Mouse (Mus musculus) limb, embryonic 15.5 days (tissue): Measurements from ENCODE around the gene Syt12. TPM values are rescaled to one million over a fixed set of nuclear protein-coding genes. Genes with fewer than 3 reads are reported as not detected.

Experiments
- ATAC-seq: fragments of 200-750 bp; cut with Nextera tagmentation; 2 replicates; pipeline ENCODE4 v1.8.0; 2017; ENCODE audit warnings: low read depth, moderate TSS enrichment; ENCODE audit not compliant: insufficient number of reproducible peaks, low FRiP score, low TSS enrichment
- H3K27ac ChIP-seq: fragments of 300-500 bp; sonication (generic); 2 replicates; pipeline ENCODE4 v1.5.1; 2015; ENCODE audit warnings: moderate library complexity, mild to moderate bottlenecking, inconsistent platforms
- H3K27me3 ChIP-seq: fragments of 300-500 bp; sonication (generic); 2 replicates; pipeline ENCODE4 v1.6.1; 2015; ENCODE audit warnings: inconsistent platforms
- H3K36me3 ChIP-seq: fragments of 300-500 bp; sonication (generic); 2 replicates; pipeline ENCODE4 v1.6.1; 2015; ENCODE audit warnings: inconsistent platforms
- H3K4me1 ChIP-seq: fragments of 300-500 bp; sonication (generic); 2 replicates; pipeline ENCODE4 v1.6.1; 2015; ENCODE audit warnings: inconsistent platforms
- H3K4me2 ChIP-seq: fragments of 300-500 bp; sonication (generic); 2 replicates; pipeline ENCODE4 v1.6.1; 2015; ENCODE audit warnings: mild to moderate bottlenecking, inconsistent platforms
- H3K4me3 ChIP-seq: fragments of 300-500 bp; sonication (generic); 2 replicates; pipeline ENCODE4 v1.5.1; 2015; ENCODE audit warnings: mild to moderate bottlenecking, inconsistent platforms
- H3K9ac ChIP-seq: fragments of 300-500 bp; sonication (generic); 2 replicates; pipeline ENCODE4 v1.6.1; 2015; ENCODE audit warnings: inconsistent platforms
- H3K9me3 ChIP-seq: fragments of 300-500 bp; sonication (generic); 2 replicates; pipeline ENCODE4 v1.6.1; 2016; ENCODE audit warnings: inconsistent platforms
- WGBS: fragments of 180-500 bp; shearing (Covaris S2); methylation state at CpG from one replicate; pipeline ENCODE4 v1.1.7; 2015; 5-methylcytosine and 5-hydroxymethylcytosine counted together
- polyA plus RNA-seq: library from polyadenylated mRNA; unstranded; fragments of >200 nt; fragmentation: Nextera tagmentation; extraction: Ambion mirVana; gene quantifications from 2 replicates; pipeline ENCODE4 v1.2.1, GENCODE M21; 2015

The Syt12 gene
- 0.55 and 0.76 TPM in 2 replicates for polyA plus RNA-seq

DNA sequence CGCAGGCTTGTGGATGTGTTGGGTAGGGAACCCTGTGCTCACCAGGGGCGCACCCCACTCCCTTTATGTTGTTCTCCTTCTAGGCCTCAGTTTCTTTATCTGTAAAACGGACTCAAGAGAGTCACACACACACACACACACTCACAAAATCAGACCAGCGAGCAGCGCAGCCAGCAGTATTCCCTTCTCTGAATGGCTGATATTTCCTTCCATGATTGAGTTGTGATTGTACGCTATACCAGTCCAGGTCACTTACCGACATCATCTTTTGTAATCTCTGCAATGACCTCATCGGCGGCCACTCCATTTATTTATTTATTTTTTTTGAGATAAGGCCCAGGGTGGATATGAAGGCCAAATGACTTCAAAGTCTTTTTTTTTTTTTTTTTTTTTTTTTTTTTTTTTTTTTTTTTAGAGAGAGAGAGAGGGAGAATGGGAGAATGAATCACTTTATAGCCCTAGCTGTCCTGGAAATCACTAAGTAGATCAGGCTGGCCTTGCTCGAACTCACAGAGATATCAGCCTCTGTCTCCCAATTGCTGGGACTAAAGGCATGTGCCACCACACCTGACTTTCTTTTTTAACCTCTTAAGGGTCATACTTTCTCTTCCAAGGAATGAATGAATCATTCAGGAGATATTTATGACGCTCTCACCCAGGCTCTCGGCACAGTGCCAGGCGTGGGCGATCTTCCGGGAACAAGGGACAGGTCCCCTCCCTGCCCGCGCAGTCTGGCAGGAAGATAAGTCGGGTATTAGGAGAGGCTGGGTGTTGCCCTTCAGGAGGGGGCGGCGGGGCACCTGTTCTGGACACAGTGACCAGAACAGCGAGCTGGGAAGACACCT is at the start of gene Syt12:
TSS of gene Syt12 (minus strand) at position 103 of the 845 bp plus-strand sequence.
- no peak for ATAC-seq
- Histone ChIP-seq H3K27ac (no peak within 1 kb of the TSS), H3K9me3 (no peaks in the 10 kb centered on the region), H3K4me2 (peak within 1 kb of the TSS; percentile 99), H3K36me3 (no peaks in the 10 kb centered on the region), H3K4me1 (peaks cover 14% of the 10 kb centered on the region), H3K9ac (peak within 1 kb of the TSS; percentile 33), H3K4me3 (peak within 1 kb of the TSS; percentile 55), H3K27me3 (peaks cover 39% of the 10 kb centered on the region)
- WGBS, result 32% methylated on average over 21 of the region's 21 CpGs

DNA sequence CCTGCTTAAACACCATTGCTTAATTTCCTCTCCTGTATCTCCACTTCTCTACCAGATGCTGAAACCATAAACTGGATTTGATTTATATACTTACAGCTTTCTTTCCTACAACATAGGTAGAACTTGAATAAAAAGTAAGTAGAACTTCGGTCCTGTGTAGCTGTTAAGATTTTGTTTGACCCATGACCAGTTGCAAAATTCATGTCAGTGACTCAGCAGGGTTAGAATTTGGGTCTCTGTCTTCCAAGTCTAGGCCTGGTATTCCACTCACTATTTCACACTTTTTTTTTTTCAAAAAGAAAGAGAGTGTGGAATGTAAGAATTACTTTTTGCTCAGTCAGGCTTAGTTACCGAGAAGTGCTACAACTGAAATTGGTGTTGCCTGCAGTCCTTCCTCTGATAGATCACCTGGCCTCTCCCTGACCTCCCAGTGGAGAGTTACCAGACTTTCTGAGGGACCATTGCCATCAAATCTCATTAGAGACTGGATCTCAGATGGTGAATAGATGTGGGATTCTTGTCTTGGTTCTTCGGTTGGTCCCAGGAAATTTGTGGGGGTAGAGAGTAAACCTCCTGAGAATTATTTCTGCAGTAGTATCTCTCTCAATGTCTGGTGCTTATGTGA is 44.3 kb upstream of the Syt12 start:
- Histone ChIP-seq H3K4me1 (peaks cover 5% of the 10 kb centered on the region), H3K36me3 (no peaks in the 10 kb centered on the region), H3K27me3 (no peaks in the 10 kb centered on the region), H3K9ac (no peak overlapping the region), H3K4me2 (no peak overlapping the region), H3K27ac (no peak overlapping the region), H3K9me3 (no peaks in the 10 kb centered on the region), H3K4me3 (no peak overlapping the region)
- ATAC-seq, result no peak
- 68% methylated on average over 3 of the region's 3 CpGs for WGBS

DNA sequence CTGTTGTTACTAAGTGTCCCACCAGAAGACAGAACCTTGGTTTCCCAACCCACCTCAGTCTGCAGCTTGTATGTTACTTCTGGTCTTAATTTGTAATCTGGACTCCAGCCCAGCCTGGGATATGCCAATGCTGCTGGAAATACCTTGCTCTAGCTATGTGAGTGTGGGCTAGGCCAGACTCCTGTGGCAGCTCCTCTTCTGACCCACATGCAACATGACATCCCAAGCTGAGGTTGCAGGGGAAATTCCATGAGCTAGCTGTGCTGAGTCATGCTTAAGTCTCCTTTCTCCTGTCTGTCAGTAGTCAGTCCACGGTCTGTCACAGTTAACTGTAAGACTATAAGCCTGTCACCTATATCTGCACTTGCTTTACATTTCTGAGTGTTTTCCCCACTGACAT is 40.2 kb upstream of the Syt12 start:
- H3K4me3 ChIP-seq, result no peak overlapping the region
- no peaks in the 10 kb centered on the region for H3K36me3 ChIP-seq
- H3K27me3 ChIP-seq, result no peaks in the 10 kb centered on the region
- H3K9me3 ChIP-seq, result no peaks in the 10 kb centered on the region
- no peak for ATAC-seq
- H3K4me2 ChIP-seq, result no peak overlapping the region
- H3K4me1 ChIP-seq, result peaks cover 22% of the 10 kb centered on the region
- WGBS, result 50% methylated on average over 1 of the region's 1 CpGs
- H3K9ac ChIP-seq, result no peak overlapping the region
- no peak overlapping the region for H3K27ac ChIP-seq

DNA sequence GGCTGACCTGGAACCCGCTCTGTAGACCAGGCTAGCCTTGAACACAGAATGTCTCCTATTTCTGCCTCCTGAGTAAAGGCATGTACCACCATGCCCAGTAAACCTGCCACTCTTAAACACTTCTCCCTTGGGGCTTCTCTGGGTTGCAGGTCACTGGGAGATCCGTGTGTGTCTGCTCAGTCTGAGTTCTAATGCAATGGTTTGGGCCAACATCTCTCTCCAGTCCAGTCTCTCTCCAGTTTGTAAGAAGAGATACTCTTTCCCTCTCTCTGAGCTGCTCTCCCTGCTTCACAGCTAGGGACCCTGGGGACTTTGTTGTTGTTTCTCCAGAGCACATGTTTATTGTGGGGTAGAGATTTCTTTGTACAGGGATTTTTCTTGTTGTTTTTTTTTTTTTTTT is 39.0 kb upstream of the Syt12 start:
- 56% methylated on average over 2 of the region's 2 CpGs for WGBS
- 0 out of 2 replicates have a peak, but pooled peaks cover 10% of the 10 kb centered on the region for H3K27me3 ChIP-seq
- no peak overlapping the region for H3K4me2 ChIP-seq
- no peak overlapping the region for H3K9ac ChIP-seq
- no peak overlapping the region for H3K4me3 ChIP-seq
- no peaks in the 10 kb centered on the region for H3K9me3 ChIP-seq
- H3K27ac ChIP-seq, result peak overlapping the region; percentile 3; the same call in 1 of the 2 replicates
- H3K36me3 ChIP-seq, result no peaks in the 10 kb centered on the region
- H3K4me1 ChIP-seq, result peaks cover 22% of the 10 kb centered on the region
- ATAC-seq, result no peak

DNA sequence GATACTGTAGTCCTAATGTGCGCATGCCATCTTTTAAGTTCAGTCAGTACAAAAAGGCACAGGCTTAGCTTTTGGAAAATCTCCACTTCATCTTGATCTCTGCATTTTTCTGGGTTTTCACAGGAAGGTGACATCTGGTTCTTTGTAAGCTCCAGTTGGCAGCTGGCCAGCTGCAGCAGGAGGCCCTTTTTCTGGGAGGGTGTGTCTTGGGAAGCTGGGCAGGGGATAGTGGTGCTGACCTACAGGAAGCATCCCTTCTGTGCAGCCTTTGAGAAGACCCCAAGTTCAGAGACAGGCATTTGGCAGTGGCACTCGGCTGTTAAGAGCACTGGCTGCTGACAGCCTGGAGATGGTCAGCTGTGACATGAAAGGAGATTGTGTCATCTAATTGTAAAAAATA is 38.5 kb upstream of the Syt12 start:
- no peak overlapping the region for H3K4me2 ChIP-seq
- peak overlapping the region; percentile 3; the same call in 1 of the 2 replicates for H3K27ac ChIP-seq
- ATAC-seq, result no peak
- no peaks in the 10 kb centered on the region for H3K9me3 ChIP-seq
- 0 out of 2 replicates have a peak, but pooled peaks cover 10% of the 10 kb centered on the region for H3K27me3 ChIP-seq
- H3K9ac ChIP-seq, result no peak overlapping the region
- H3K4me1 ChIP-seq, result peaks cover 27% of the 10 kb centered on the region
- H3K36me3 ChIP-seq, result no peaks in the 10 kb centered on the region
- H3K4me3 ChIP-seq, result no peak overlapping the region
- 26% methylated on average over 2 of the region's 2 CpGs for WGBS

DNA sequence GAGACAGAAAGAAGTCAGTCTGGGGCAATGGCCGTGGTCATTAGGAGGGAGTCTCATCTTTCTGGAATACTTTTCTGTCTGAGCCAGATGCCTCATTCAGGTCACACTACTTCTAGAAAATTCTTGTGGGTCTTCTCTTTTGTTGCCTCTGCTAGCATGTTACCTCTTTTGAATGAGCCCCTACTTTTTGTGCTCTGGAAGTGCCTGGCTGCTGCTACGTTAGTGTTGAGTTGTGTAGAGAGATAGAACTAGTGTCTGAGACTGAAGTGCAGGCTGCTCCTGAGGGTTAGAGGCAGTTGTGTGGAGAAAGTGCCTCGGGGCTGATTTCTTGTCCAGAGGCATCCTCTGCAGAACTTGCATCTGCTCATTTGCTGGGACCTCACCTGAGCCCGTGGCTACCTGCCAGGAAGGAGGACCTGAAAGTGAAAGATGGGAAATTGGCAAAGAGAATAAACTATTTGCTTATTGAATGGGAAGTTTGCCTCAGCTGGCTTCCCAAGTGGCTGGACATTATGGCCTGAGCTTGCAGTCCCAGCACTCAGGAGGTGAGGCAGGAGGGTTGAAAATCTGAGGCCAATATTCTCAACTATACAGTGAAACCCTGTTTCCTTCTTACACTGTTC is 36.1 kb upstream of the Syt12 start:
- Histone ChIP-seq H3K36me3 (no peaks in the 10 kb centered on the region), H3K9ac (no peak overlapping the region), H3K4me1 (peaks cover 34% of the 10 kb centered on the region), H3K9me3 (no peaks in the 10 kb centered on the region), H3K27ac (no peak overlapping the region), H3K27me3 (0 out of 2 replicates have a peak, but pooled peaks cover 10% of the 10 kb centered on the region), H3K4me3 (no peak overlapping the region), H3K4me2 (no peak overlapping the region)
- no peak for ATAC-seq
- 63% methylated on average over 4 of the region's 4 CpGs for WGBS

DNA sequence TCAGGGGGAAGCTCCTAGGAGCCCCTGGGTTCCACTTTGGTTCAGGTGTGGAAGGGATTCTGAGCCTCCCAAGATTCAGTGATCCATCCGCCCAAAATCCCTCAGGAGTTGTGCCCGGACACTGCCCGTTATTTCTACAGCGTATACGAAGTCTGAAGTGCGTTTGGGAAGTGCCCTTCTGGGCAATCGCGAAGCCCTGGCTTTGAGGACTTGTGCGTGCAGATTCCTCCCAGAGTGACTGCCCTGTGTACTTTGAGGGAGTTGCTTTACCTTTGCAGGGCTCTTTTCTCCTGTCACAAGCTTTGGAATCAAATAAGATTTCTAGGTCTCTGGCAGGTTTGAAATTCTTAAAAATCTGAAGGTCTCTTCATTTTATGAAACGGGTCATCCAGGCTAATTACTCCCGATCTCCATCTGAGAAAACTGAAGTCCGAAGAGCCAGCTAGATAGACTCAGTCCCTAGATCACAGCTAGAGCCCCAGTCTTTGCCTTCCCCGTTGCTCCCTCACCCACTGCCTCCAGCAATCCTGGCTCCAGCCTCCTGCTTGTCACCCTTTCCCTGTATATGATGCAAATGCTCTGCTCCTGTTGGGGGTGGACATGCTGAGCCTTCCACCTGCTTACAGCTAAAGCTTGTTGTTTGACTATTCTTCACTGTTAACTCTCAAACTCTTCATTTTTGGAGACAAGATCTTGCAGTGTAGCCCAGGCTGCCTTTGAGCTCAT is 34.0 kb upstream of the Syt12 start:
- H3K9me3 ChIP-seq, result no peaks in the 10 kb centered on the region

DNA sequence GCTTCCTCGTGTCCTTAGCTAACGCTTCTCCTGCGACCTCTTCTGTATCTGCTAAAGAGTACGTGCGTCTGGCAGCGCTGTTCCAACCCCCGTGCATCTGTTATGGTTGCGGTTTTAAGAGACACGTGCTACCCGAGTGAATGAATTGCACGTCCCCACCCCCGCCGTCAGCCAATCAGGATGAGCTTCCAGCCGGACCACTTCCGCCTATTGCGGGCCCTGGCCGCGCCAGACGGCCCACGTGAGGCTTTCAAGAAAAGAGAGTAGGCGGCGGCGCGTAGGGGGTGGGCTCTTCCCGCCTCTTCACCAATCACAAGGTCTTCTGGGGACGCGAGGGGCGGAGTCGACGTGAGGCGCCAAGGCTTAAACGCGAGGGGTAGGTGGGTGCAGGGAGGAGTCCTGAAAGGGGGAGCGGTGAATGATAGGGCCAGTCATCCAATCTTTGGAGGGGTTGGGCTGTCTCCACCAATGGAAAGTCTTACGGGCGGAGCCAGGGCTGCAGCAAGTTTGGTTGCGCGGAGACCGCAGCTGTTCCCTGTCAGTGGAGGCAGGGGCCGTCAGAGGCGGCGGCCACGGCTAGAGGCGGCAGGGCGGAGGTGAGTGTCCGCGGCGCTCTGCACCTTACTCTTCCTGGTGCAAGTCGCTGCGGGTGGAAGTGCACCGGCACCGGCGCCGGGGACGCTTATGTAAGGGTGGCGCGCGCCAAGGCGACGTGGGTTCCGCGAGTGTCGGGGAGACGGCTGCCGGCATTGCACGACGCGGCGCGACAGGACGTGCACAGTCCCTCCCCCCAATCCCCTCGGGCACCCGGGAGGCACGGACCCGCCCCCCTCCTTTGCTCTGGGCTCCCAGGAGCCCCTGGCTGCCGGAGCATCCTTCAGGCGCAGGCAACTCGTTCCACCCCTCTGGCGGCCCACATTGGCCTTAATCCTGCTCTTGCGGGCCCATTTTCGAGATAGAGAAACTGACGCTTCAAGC is 33.0 kb upstream of the Syt12 start, which contains the start of gene Pcx:
TSS of gene Pcx (plus strand) at position 487 of the 978 bp plus-strand sequence.
- Histone ChIP-seq H3K4me3 (peak within 1 kb of the TSS; percentile 77), H3K9me3 (no peaks in the 10 kb centered on the region), H3K27ac (no peak within 1 kb of the TSS), H3K4me1 (peaks cover 18% of the 10 kb centered on the region), H3K27me3 (0 out of 2 replicates have a peak, but pooled peaks cover 10% of the 10 kb centered on the region), H3K36me3 (no peaks in the 10 kb centered on the region), H3K9ac (peak within 1 kb of the TSS; percentile 55), H3K4me2 (peak within 1 kb of the TSS; percentile 92)
- peak; percentile 100 for ATAC-seq
- WGBS, result under 1% methylated on average over 79 of the region's 82 CpGs

More for the DNA sequence above, 34.0 kb upstream of the Syt12 start:
- ATAC-seq, result no peak
- Histone ChIP-seq H3K27ac (no peak overlapping the region), H3K4me1 (peaks cover 28% of the 10 kb centered on the region), H3K36me3 (no peaks in the 10 kb centered on the region), H3K4me2 (peak overlapping the region; percentile 92), H3K9ac (peak overlapping the region; percentile 55; the same call in 1 of the 2 replicates), H3K27me3 (0 out of 2 replicates have a peak, but pooled peaks cover 10% of the 10 kb centered on the region), H3K4me3 (peak overlapping the region; percentile 77)
- 10% methylated on average over 13 of the region's 13 CpGs for WGBS

DNA sequence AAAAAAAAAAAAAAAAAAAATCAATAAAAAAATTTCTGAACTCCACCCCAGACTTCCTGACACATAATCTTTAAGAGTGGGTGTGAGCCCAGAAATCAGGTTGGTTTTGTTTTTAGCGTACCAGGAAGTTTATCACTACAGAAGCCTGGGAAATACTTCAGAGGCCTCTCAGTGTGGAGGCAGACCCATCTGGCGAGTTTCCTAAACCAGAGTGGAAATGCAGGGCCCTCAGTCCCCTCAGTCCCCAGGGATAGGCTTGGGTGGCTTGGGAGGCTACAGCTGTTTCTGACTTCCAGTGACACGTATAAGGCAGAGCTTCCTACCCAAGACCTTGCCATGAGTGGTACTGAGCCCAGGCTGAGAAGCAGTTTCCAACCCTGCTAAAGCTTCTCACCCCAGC is 30.5 kb upstream of the Syt12 start:
- Histone ChIP-seq H3K27me3 (0 out of 2 replicates have a peak, but pooled peaks cover 10% of the 10 kb centered on the region), H3K4me1 (peaks cover 12% of the 10 kb centered on the region), H3K27ac (no peak overlapping the region), H3K4me2 (no peak overlapping the region), H3K36me3 (no peaks in the 10 kb centered on the region), H3K4me3 (no peak overlapping the region), H3K9ac (no peak overlapping the region), H3K9me3 (no peaks in the 10 kb centered on the region)
- ATAC-seq, result no peak
- WGBS, result 61% methylated on average over 3 of the region's 3 CpGs

DNA sequence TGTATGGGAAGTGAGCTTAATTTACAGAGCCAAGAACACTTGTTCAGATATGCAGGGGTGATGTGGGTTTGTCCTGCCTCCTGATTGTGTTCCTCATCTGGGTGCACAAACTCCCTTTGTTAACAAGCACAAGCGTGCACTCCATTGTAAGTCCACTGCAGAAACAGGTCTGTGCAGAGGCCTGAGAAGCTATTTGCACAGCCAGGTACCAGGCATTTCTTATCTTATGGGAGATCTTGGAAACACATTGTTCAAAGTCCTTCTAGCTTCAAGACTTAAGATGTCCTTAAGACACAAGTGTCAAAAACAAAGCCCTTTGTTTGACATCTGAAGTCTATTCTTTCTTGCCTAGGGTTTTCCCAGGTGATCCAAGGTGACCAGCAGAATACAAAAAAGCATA is 27.6 kb upstream of the Syt12 start:
- H3K36me3 ChIP-seq, result no peaks in the 10 kb centered on the region
- no peak overlapping the region for H3K4me3 ChIP-seq
- no peaks in the 10 kb centered on the region for H3K9me3 ChIP-seq
- WGBS, result 90% methylated on average over 1 of the region's 1 CpGs
- no peaks in the 10 kb centered on the region for H3K27me3 ChIP-seq
- H3K4me1 ChIP-seq, result peaks cover 5% of the 10 kb centered on the region
- H3K9ac ChIP-seq, result no peak overlapping the region
- no peak overlapping the region for H3K4me2 ChIP-seq
- H3K27ac ChIP-seq, result no peak overlapping the region
- ATAC-seq, result no peak
